Mouse (Mus musculus) heart, adult 11 months (tissue): ENCODE results near the gene Adgrg5.

Experiments
- DNase-seq: peaks from one replicate; pipeline ENCODE4 v3.0.0; 2022

Gene Adgrg5

GRCm38 (mm10) chr8:94973786-94974185 lies 50.3 kb downstream of the Adgrg5 start:
- no peak for DNase-seq

GRCm38 (mm10) chr8:94974467-94975165 lies 51.1 kb downstream of the Adgrg5 start, which contains the start of gene Adgrg1:
Adgrg1 (plus strand) TSS chr8:94974751.
- no peak for DNase-seq

- DNase-seq = peak; percentile 89
Observed at GRCm38 (mm10) chr8:94976651-94977417, 53.3 kb downstream of the Adgrg5 start.

- DNase-seq = no peak
Observed at GRCm38 (mm10) chr8:94978131-94978530, 54.6 kb downstream of the Adgrg5 start.

GRCm38 (mm10) chr8:94978593-94979319 lies 55.3 kb downstream of the Adgrg5 start:
- no peak for DNase-seq

GRCm38 (mm10) chr8:94980176-94980575 lies 56.7 kb downstream of the Adgrg5 start:
- peak; percentile 89 for DNase-seq

GRCm38 (mm10) chr8:94980976-94981375 lies 57.5 kb downstream of the Adgrg5 start:
- peak; percentile 90 for DNase-seq

GRCm38 (mm10) chr8:94981848-94982247 lies 58.4 kb downstream of the Adgrg5 start:
- no peak for DNase-seq

GRCm38 (mm10) chr8:94983146-94983545 lies 59.7 kb downstream of the Adgrg5 start:
- no peak for DNase-seq

GRCm38 (mm10) chr8:94983881-94984516 lies 60.5 kb downstream of the Adgrg5 start:
- peak; percentile 99 for DNase-seq

GRCm38 (mm10) chr8:94985023-94985422 lies 61.5 kb downstream of the Adgrg5 start:
- DNase-seq = peak; percentile 94

GRCm38 (mm10) chr8:94986676-94987075 lies 63.2 kb downstream of the Adgrg5 start:
- DNase-seq = peak; percentile 96

GRCm38 (mm10) chr8:94987553-94987952 lies 64.1 kb downstream of the Adgrg5 start:
- DNase-seq = peak; percentile 87

GRCm38 (mm10) chr8:94988619-94989018 lies 65.1 kb downstream of the Adgrg5 start:
- peak; percentile 87 for DNase-seq

- DNase-seq = peak; percentile 85
Observed at GRCm38 (mm10) chr8:94989711-94990110, 66.2 kb downstream of the Adgrg5 start.

- peak; percentile 87 for DNase-seq
Observed at GRCm38 (mm10) chr8:94990598-94991453, 67.3 kb downstream of the Adgrg5 start.

GRCm38 (mm10) chr8:94991454-94991994 lies 68.0 kb downstream of the Adgrg5 start:
- no peak for DNase-seq

- DNase-seq = no peak
Observed at GRCm38 (mm10) chr8:94992010-94992409, 68.5 kb downstream of the Adgrg5 start.

GRCm38 (mm10) chr8:94992534-94992933 lies 69.0 kb downstream of the Adgrg5 start:
- peak; percentile 99 for DNase-seq
